Mouse (Mus musculus) C2C12 (cell line): ENCODE results near the gene Zfp428. TPM values are rescaled to one million over a fixed set of nuclear protein-coding genes. Genes with fewer than 3 reads are reported as not detected.

Experiments
- H3K27me3 ChIP-seq: one replicate; pipeline ENCODE4 v1.6.1; 2011; ENCODE audit not compliant: control insufficient read depth, insufficient read depth, insufficient read length
- H3K36me3 ChIP-seq: one replicate; pipeline ENCODE4 v1.6.1; 2011; ENCODE audit not compliant: control insufficient read depth, insufficient read depth
- H3K4me3 ChIP-seq: one replicate; pipeline ENCODE4 v1.5.1; 2011; ENCODE audit warnings: mild to moderate bottlenecking, control low read depth; ENCODE audit not compliant: poor library complexity, insufficient read depth, severe bottlenecking
- H3K79me2 ChIP-seq: one replicate; pipeline ENCODE4 v1.6.1; 2011; ENCODE audit not compliant: control insufficient read depth, insufficient read depth
- H3K79me3 ChIP-seq: one replicate; pipeline ENCODE4 v1.6.1; 2011; ENCODE audit warnings: low read depth, control low read depth
- H3ac ChIP-seq: one replicate; pipeline ENCODE3; 2011; ENCODE audit warnings: low read depth; ENCODE audit not compliant: control insufficient read depth, insufficient read length
- CEBPB ChIP-seq: IDR thresholded peaks from one replicate; pipeline ENCODE4 v1.6.1; 2011; ENCODE audit warnings: low read depth, mild to moderate bottlenecking, control low read depth, moderate library complexity
- CTCF ChIP-seq: IDR thresholded peaks from one replicate; pipeline ENCODE4 v1.5.1; 2011; ENCODE audit not compliant: control insufficient read depth, insufficient read depth, insufficient read length
- FOSL1 ChIP-seq: IDR thresholded peaks from one replicate; pipeline ENCODE4 v1.8.0; 2011; ENCODE audit warnings: mild to moderate bottlenecking, low read length; ENCODE audit not compliant: poor library complexity, insufficient read depth, severe bottlenecking
- MAX ChIP-seq: IDR thresholded peaks from one replicate; pipeline ENCODE4 v1.6.1; 2011; ENCODE audit warnings: mild to moderate bottlenecking, control low read depth
- MYOD1 ChIP-seq: IDR thresholded peaks from one replicate; pipeline ENCODE4 v1.6.1; 2011; ENCODE audit warnings: low read depth; ENCODE audit not compliant: control insufficient read depth, insufficient read length
- MYOG ChIP-seq: IDR thresholded peaks from one replicate; pipeline ENCODE4 v1.6.1; 2011; ENCODE audit not compliant: control insufficient read depth, insufficient read length; ENCODE audit errors: extremely low read depth
- USF1 ChIP-seq: IDR thresholded peaks from one replicate; pipeline ENCODE4 v1.6.1; 2011; ENCODE audit warnings: low read depth, mild to moderate bottlenecking, control low read depth, moderate library complexity
- polyA plus RNA-seq: library from polyadenylated mRNA; unstranded; fragments of >200 nt; fragmentation: generic; extraction: Trizol; gene quantifications from one replicate; pipeline ENCODE4 v1.2.1, GENCODE M21; 2012; ENCODE audit warnings: missing spikeins

Gene Zfp428
- polyA plus RNA-seq, 1 experiment, result 53.8 TPM

GRCm38 (mm10) chr7:24537081-24537480 lies 30.3 kb downstream of the Zfp428 start:
- TF ChIP-seq CEBPB (no peak), MYOD1 (no peak), USF1 (no peak), MYOG (no peak)
- H3K4me3 ChIP-seq, result no peak overlapping the region
- H3K36me3 ChIP-seq, result no peaks in the 10 kb centered on the region
- H3ac ChIP-seq, result no peak overlapping the region
- no peaks in the 10 kb centered on the region for H3K27me3 ChIP-seq
- H3K79me3 ChIP-seq, result no peaks in the 10 kb centered on the region
- H3K79me2 ChIP-seq, result no peaks in the 10 kb centered on the region

GRCm38 (mm10) chr7:24537591-24537990 lies 30.8 kb downstream of the Zfp428 start:
- H3ac ChIP-seq, result no peak overlapping the region
- H3K36me3 ChIP-seq, result no peaks in the 10 kb centered on the region
- no peaks in the 10 kb centered on the region for H3K79me2 ChIP-seq
- no peak for TF ChIP-seq MAX
- no peak for TF ChIP-seq MYOD1
- no peak overlapping the region for H3K4me3 ChIP-seq
- no peaks in the 10 kb centered on the region for H3K27me3 ChIP-seq
- H3K79me3 ChIP-seq, result no peaks in the 10 kb centered on the region

GRCm38 (mm10) chr7:24538154-24538553 lies 31.3 kb downstream of the Zfp428 start:
- TF ChIP-seq MYOG, result no peak
- TF ChIP-seq MYOD1, result no peak
- no peak for TF ChIP-seq CTCF
- no peak for TF ChIP-seq USF1
- no peak for TF ChIP-seq CEBPB
- no peak for TF ChIP-seq FOSL1
- no peak for TF ChIP-seq MAX
- H3K79me2 ChIP-seq, result no peaks in the 10 kb centered on the region
- H3K27me3 ChIP-seq, result no peaks in the 10 kb centered on the region
- H3K4me3 ChIP-seq, result no peak overlapping the region
- no peaks in the 10 kb centered on the region for H3K79me3 ChIP-seq
- H3ac ChIP-seq, result no peak overlapping the region
- H3K36me3 ChIP-seq, result no peaks in the 10 kb centered on the region

- Histone ChIP-seq H3K4me3 (no peak overlapping the region), H3K79me2 (no peaks in the 10 kb centered on the region), H3K36me3 (no peaks in the 10 kb centered on the region), H3K27me3 (no peaks in the 10 kb centered on the region), H3ac (no peak overlapping the region), H3K79me3 (no peaks in the 10 kb centered on the region)
- TF ChIP-seq CEBPB (no peak), USF1 (no peak), CTCF (no peak), MYOD1 (no peak), MYOG (no peak), FOSL1 (no peak), MAX (no peak)
Measured at GRCm38 (mm10) chr7:24538701-24539100, 31.9 kb downstream of the Zfp428 start.

- no peak for TF ChIP-seq USF1
- no peak for TF ChIP-seq CTCF
- TF ChIP-seq MAX, result no peak
Measured at GRCm38 (mm10) chr7:24539686-24540085, 32.9 kb downstream of the Zfp428 start.

GRCm38 (mm10) chr7:24544506-24544905 lies 37.7 kb downstream of the Zfp428 start:
- TF ChIP-seq MYOG, result no peak
- no peak for TF ChIP-seq USF1
- TF ChIP-seq MYOD1, result no peak
- TF ChIP-seq MAX, result no peak
- no peak for TF ChIP-seq CTCF
- no peak for TF ChIP-seq FOSL1
- no peak for TF ChIP-seq CEBPB
- Histone ChIP-seq H3K36me3 (no peaks in the 10 kb centered on the region), H3K4me3 (no peak overlapping the region), H3K27me3 (no peaks in the 10 kb centered on the region), H3ac (no peak overlapping the region), H3K79me2 (peaks cover 16% of the 10 kb centered on the region), H3K79me3 (peaks cover 3% of the 10 kb centered on the region)

More at GRCm38 (mm10) chr7:24539686-24540085, 32.9 kb downstream of the Zfp428 start:
- no peaks in the 10 kb centered on the region for H3K27me3 ChIP-seq
- no peak overlapping the region for H3K4me3 ChIP-seq
- H3K79me2 ChIP-seq, result no peaks in the 10 kb centered on the region
- H3ac ChIP-seq, result no peak overlapping the region
- H3K36me3 ChIP-seq, result no peaks in the 10 kb centered on the region
- no peaks in the 10 kb centered on the region for H3K79me3 ChIP-seq
